Mouse (Mus musculus) liver, embryonic 14.5 days (tissue): Measurements from ENCODE around the gene Nfia. TPM values are rescaled to one million over a fixed set of nuclear protein-coding genes. Genes with fewer than 3 reads are reported as not detected.

ENCODE experiments used
- ATAC-seq: fragments of 200-750 bp; cut with Nextera tagmentation; 2 replicates; pipeline ENCODE4 v1.8.0; 2017; ENCODE audit warnings: moderate number of reproducible peaks, mild to moderate bottlenecking, moderate library complexity; ENCODE audit not compliant: insufficient read depth
- DNase-seq, 3 experiments: peaks; one replicate each; pipeline ENCODE4 v3.0.0-alpha.2; 2012 to 2013; ENCODE audit warnings: low read depth in 3 of 3, low spot score in 3 of 3
- H3K27ac ChIP-seq: fragments of 300-500 bp; sonication (generic); 2 replicates; pipeline ENCODE4 v1.5.1; 2014; ENCODE audit warnings: moderate library complexity, mild to moderate bottlenecking, control low read depth, inconsistent platforms
- H3K27me3 ChIP-seq: fragments of 300-500 bp; sonication (generic); 2 replicates; pipeline ENCODE4 v1.6.1; 2014; ENCODE audit warnings: mild to moderate bottlenecking, low read length, moderate library complexity; ENCODE audit not compliant: control insufficient read depth, insufficient read depth
- H3K36me3 ChIP-seq: fragments of 300-500 bp; sonication (generic); replicated peaks from 2 replicates; pipeline ENCODE4 v1.6.1; 2014; ENCODE audit warnings: low read depth; ENCODE audit not compliant: control insufficient read depth, insufficient read depth
- H3K4me1 ChIP-seq, 2 experiments: fragments of 200-500 bp in 1 of 2; fragments of 300-500 bp in 1 of 2; sonication (generic) in 1 of 2; replicated peaks; 2 replicates each; pipeline ENCODE4 v1.6.1; 2012 to 2014; ENCODE audit warnings: antibody characterized with exemption in 1 of 2, inconsistent platforms in 1 of 2, low read length in 1 of 2; ENCODE audit not compliant: control insufficient read depth in 2 of 2, insufficient read depth in 2 of 2
- H3K4me2 ChIP-seq: fragments of 300-500 bp; sonication (generic); 2 replicates; pipeline ENCODE4 v1.6.1; 2014; ENCODE audit warnings: low read depth, mild to moderate bottlenecking, control low read depth, moderate library complexity
- H3K4me3 ChIP-seq, 2 experiments: fragments of 200-500 bp in 1 of 2; fragments of 300-500 bp in 1 of 2; sonication (generic) in 1 of 2; 2 replicates each; pipeline ENCODE4 v1.5.1; 2012 to 2014; ENCODE audit warnings: low read depth in 2 of 2, low read length in 2 of 2, mild to moderate bottlenecking in 2 of 2, control low read depth in 1 of 2, inconsistent platforms in 1 of 2, moderate library complexity in 1 of 2; ENCODE audit not compliant: insufficient read depth in 1 of 2
- H3K9ac ChIP-seq: fragments of 300-500 bp; sonication (generic); replicated peaks from 2 replicates; pipeline ENCODE4 v1.6.1; 2014; ENCODE audit warnings: mild to moderate bottlenecking, control low read depth, moderate library complexity
- H3K9me3 ChIP-seq: fragments of 300-500 bp; sonication (generic); 2 replicates; pipeline ENCODE4 v1.6.1; 2016; ENCODE audit warnings: low read length, mixed read lengths; ENCODE audit not compliant: control insufficient read depth
- CTCF ChIP-seq: IDR thresholded peaks from 2 replicates; pipeline ENCODE4 v1.5.1; 2016; ENCODE audit warnings: antibody characterized with exemption, low read depth, control low read depth
- EP300 ChIP-seq: IDR thresholded peaks from 2 replicates; pipeline ENCODE4 v1.6.1; 2016; ENCODE audit warnings: antibody characterized with exemption, low read depth
- WGBS: fragments of 180-500 bp; shearing (Covaris S2); extraction: QIAGEN DNeasy Blood & Tissue Kit; methylation state at CpG from one replicate; pipeline ENCODE4 v1.1.7; 2014; ENCODE audit not compliant: insufficient replicate concordance; 5-methylcytosine and 5-hydroxymethylcytosine counted together
- polyA plus RNA-seq, 2 experiments: library from polyadenylated mRNA; depleted of rRNA in 1 of 2; stranded (reverse) in 1 of 2; unstranded in 1 of 2; fragments of >200 nt; fragmentation: Nextera tagmentation in 1 of 2; extraction: Ambion mirVana in 1 of 2; gene quantifications; 2 replicates each; pipeline versions ENCODE4 v1.2.1 to v1.2.3; 2012 to 2014

The Nfia gene
- polyA plus RNA-seq, 2 experiments: 1.0 to 2.6 TPM

GRCm38 (mm10) chr4:97958121-97958520 lies 185.6 kb downstream of the Nfia start:
- no peak overlapping the region for H3K9ac ChIP-seq
- no peaks in the 10 kb centered on the region for H3K36me3 ChIP-seq
- no peaks in the 10 kb centered on the region for H3K4me1 ChIP-seq
- no peaks in the 10 kb centered on the region for H3K27me3 ChIP-seq
- ATAC-seq (no peak), DNase-seq (no peak)
- TF ChIP-seq EP300 (no peak), CTCF (no peak)
- WGBS: 71% methylated on average over 5 of the region's 5 CpGs
- H3K4me2 ChIP-seq: no peak overlapping the region
- H3K4me3 ChIP-seq: no peak overlapping the region
- H3K9me3 ChIP-seq: no peaks in the 10 kb centered on the region
- no peak overlapping the region for H3K27ac ChIP-seq

GRCm38 (mm10) chr4:97962856-97963255 lies 190.3 kb downstream of the Nfia start:
- no peak overlapping the region for H3K4me2 ChIP-seq
- H3K27me3 ChIP-seq: no peaks in the 10 kb centered on the region
- DNase-seq (no peak), ATAC-seq (no peak)
- no peak for TF ChIP-seq CTCF
- no peak for TF ChIP-seq EP300
- no peak overlapping the region for H3K4me3 ChIP-seq
- no peaks in the 10 kb centered on the region for H3K36me3 ChIP-seq
- no peaks in the 10 kb centered on the region; a peak in 1 of 4 replicates for H3K4me1 ChIP-seq
- WGBS: 60% methylated on average over 7 of the region's 7 CpGs
- H3K9me3 ChIP-seq: no peaks in the 10 kb centered on the region
- H3K9ac ChIP-seq: no peak overlapping the region
- no peak overlapping the region for H3K27ac ChIP-seq

GRCm38 (mm10) chr4:97963951-97964350 lies 191.4 kb downstream of the Nfia start:
- DNase-seq (no peak), ATAC-seq (no peak)
- no peak overlapping the region for H3K9ac ChIP-seq
- no peak for TF ChIP-seq EP300
- TF ChIP-seq CTCF: no peak
- H3K36me3 ChIP-seq: no peaks in the 10 kb centered on the region
- H3K4me2 ChIP-seq: no peak overlapping the region
- H3K27me3 ChIP-seq: no peaks in the 10 kb centered on the region
- no peak overlapping the region for H3K4me3 ChIP-seq
- H3K27ac ChIP-seq: no peak overlapping the region
- H3K9me3 ChIP-seq: no peaks in the 10 kb centered on the region
- H3K4me1 ChIP-seq: no peaks in the 10 kb centered on the region; a peak in 1 of 4 replicates
- 41% methylated on average over 1 of the region's 1 CpGs for WGBS

GRCm38 (mm10) chr4:97968786-97969348 lies 196.3 kb downstream of the Nfia start:
- DNase-seq: no peak
- ATAC-seq: no peak
- H3K4me2 ChIP-seq: no peak overlapping the region
- no peaks in the 10 kb centered on the region; a peak in 1 of 4 replicates for H3K4me1 ChIP-seq
- H3K36me3 ChIP-seq: no peaks in the 10 kb centered on the region
- H3K9ac ChIP-seq: no peak overlapping the region
- no peak overlapping the region for H3K27ac ChIP-seq
- H3K27me3 ChIP-seq: no peaks in the 10 kb centered on the region
- 85% methylated on average over 7 of the region's 7 CpGs for WGBS
- no peak for TF ChIP-seq CTCF
- no peak for TF ChIP-seq EP300
- no peaks in the 10 kb centered on the region for H3K9me3 ChIP-seq
- H3K4me3 ChIP-seq: no peak overlapping the region

- TF ChIP-seq CTCF (no peak), EP300 (no peak)
- Histone ChIP-seq H3K9me3 (no peaks in the 10 kb centered on the region), H3K4me3 (no peak overlapping the region), H3K27me3 (no peaks in the 10 kb centered on the region), H3K27ac (no peak overlapping the region), H3K4me2 (no peak overlapping the region), H3K36me3 (no peaks in the 10 kb centered on the region), H3K9ac (no peak overlapping the region), H3K4me1 (no peaks in the 10 kb centered on the region)
- DNase-seq (no peak), ATAC-seq (no peak)
- WGBS: 58% methylated on average over 2 of the region's 2 CpGs
These were observed 200.5 kb downstream of the Nfia start for GRCm38 (mm10) chr4:97973064-97973463.
